Mouse (Mus musculus): ENCODE results near the gene Togaram2.
"Not testable (repeated sequence)": the region's sequence is repeated elsewhere in the genome, so short reads cannot be mapped to it uniquely, and the experiment has no call there.

Togaram2 gene

DNA sequence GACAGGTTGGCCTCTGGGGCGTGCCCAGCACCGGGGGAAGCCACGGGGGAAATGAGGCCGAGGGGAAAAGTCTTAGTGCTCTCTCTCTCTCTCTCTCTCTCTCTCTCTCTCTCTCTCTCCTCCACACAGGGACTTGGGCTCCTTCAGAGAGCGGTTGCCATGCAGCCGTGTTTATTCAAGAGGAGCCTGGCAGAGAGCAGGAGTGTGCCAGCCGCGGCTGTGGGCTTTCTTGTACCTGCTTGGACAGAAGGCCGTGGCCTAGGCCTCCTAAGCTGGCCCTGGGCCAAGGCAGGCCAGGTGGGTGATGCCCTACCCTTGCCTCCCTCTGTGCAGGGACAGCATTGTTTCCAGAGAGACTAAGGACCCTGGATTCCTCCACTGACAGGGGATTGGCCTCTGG, at the start of gene Togaram2:
Gene Togaram2, plus strand, starts transcription at position 170 of the 400 bp plus-strand sequence.
- DNase-seq, result no peak

DNA sequence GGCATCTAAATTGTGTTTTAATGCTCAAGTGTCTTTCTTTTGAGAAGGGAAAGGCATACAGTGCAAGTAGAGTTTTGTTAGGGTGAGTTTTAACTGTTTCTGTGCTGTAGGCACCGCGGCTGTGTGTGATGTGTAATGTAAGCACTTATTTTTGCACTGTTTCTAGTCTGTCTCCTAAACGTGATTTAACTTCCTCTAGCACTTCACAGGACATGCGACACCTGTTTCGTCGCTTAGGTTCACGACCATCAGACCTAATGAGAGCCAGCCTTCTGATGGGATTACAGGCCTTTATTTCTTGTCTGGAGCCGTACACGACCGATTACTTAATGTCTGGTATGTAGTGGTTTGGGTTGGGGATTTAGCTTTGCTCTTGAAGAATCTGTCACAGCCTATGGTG, 41.3 kb upstream of the Togaram2 start:
- no peak for DNase-seq

DNA sequence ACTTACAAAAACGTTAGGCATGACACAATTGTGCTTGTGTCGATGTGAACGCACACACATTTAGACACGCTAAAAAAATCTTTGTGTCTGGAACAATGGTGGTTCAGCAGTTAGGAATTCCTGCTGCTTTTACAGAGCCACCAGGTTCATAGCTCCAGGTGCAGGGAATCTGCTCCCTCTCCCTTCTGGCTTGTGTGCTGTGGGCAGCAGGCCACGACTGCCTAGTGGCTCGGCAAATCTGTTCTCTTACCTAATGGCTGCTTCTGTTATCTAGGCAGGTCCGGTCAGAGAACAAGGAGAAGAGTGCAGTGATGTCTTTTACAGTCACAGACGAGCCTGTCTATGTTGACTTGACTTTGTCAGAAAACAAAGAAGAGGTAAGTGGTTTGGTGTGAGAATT, 39.7 kb upstream of the Togaram2 start:
- no peak for DNase-seq

DNA sequence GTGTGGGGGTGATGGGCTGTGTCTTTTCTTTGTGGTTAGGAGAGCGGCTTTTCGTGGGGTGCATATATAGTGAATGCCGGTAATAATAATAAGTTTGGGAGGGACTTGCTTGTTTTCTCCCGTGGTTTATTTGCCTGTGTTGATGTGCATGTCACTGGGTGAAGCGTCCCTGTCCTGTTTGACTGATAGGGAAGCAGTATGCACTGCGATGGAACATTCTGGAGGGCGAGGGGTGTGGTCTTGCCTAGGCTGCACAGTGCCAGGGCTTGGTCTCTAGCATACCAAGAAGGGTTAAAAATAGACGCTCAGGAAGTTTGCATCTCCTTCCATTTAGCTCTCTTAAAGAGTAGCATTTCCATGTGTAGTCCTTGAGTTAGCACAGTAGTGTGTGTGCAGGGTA, 36.3 kb upstream of the Togaram2 start:
- no peak for DNase-seq

DNA sequence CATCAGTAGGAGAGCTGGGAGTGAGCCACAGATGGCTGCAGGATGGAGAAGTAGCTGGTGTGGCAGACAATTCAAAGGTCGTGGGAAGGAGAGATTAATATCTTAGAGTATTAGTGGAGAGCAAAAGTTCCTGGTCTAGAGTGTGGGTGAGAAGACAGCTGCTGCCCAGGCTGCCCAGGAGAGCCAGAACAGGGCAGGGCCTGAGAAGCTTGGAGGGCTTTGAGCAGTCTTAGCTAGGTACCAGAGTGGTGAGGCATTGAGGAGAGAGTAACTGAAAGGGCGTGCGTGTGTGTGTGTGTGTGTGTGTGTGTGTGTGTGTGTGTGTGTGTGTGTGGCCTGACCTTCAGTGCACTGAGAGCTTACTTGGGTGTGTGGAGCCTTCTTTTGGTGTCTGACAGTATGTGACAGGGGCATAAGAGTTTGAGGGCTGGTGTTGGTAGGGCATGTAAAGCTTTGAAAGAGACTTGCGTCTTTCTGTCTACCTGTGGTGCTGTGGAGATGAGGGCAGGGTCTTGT, 35.3 kb upstream of the Togaram2 start:
- DNase-seq, result no peak

DNA sequence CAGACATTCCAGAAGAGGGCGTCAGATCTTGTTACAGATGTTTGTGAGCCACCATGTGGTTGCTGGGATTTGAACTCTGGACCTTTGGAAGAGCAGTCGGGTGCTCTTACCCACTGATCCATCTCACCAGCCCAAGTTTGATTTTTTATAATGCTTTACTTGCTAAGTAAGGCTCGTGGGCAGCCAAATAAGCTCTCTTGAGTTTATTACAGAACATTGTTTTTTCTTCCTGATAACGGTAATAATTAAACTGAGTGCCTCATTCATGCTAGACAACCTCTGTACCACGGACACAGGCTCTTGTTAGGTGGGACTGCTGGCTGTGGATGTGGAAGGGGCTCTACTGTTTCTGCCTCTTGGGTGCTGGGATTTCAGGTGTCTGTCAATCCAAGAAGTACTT, 34.0 kb upstream of the Togaram2 start:
- not testable (repeated sequence) for DNase-seq

DNA sequence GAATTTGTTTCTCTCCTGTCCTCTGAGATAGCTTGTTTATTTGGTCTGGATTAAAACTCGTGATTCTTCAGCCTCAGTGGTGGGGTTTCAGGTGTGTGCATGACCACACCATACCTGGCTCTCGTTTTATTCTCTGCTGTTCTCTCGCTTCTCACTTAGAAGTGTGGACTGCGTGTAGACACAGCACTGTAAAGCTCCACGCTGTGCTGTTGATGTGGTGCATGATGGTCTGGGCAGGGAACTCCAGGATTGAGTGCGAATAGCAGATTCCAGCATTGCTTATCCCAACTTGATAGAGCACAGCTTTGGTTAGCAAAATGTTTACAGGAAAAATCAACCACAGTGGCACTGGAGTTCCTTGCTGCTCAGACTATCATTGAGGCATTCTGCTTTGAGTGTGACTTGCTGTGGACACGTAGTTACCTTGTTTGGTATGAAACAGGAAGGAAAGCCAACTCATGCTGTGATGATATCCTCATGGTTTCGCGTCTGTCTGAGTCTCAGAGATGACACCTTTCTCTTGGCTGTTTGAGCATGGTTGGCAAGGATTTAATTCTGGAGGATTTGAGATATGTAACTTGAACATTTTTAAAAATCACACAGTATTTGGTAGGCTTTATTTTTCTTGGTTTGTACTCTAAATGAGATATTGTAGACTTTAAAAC, 32.5 kb upstream of the Togaram2 start:
- no peak for DNase-seq

DNA sequence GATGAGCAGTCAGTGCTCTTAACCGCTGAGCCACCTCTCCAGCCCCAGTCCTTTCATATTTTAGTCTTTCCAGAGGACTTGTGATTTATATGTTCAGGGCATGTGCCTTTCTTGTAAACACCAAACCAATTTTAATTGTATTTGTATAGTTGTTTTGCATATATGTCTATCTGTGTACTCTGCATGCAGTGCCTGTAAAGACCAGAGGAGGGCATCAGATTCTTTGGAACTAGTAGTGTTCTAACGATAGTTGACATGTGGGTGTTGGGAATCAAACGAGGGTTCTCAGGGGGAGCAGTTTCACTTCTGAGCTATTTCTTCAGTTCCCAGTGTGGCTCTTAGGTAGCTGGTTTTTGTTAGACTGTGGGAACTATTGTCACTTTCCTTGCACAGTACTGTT, 30.9 kb upstream of the Togaram2 start:
- DNase-seq, result no peak

DNA sequence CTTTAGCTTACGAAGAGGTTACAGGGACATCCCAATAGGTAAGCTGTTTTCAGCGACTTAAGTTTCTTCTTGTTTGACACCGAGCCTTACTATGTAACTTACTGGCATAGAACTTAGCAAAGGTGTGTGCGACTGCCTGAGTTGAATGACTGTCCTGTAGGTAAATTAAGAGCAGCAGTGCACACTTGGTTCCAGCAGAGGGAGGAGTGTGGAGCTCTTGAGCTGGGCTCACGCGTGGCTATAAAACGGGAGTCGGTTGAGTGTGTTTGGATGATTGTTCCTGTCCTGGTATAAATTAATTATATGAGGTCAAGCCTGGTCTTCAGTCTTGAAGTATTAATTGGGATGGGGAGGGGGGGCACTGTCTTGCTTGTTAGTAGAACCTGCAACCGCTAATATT, 23.1 kb upstream of the Togaram2 start:
- DNase-seq, result no peak

DNA sequence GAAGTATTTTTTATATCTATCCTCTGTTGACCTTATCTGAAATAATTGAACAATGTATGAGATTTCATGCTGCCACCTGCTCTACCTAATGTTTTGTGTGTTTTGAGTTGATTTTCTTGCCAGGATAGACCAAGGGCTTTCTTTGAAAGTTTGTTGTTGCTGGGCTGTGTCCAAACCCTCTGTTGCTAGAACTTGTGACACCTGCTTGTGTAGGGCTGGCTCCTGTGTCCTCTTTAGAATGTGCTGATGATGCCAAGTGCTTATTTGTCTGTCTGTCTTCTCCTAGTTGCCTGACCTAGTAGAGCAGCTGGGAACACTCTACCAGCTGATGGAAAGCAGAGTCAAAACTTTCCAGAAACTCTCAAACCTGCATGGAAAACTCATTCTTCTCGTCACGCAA, 20.6 kb upstream of the Togaram2 start:
- DNase-seq, result no peak

DNA sequence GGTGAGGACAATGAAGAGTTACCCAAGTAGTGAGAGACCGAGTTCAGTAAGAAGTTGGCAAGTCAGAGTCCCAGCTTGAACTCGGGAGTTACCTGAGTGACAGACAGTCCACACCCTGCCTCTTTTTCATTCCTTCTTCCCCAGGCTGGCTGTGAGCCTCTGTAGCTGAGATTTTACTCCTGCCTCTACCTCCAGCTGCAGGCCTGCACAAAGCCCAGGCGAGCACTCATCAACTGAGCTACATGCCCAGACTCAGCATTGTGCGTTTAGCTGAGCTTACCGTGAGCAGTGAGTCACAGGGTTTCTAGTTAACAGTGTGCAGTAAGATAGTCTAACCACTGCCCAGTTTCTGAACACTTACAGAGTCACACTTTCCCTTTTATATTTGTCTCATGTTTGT, 20.1 kb upstream of the Togaram2 start:
- no peak for DNase-seq

DNA sequence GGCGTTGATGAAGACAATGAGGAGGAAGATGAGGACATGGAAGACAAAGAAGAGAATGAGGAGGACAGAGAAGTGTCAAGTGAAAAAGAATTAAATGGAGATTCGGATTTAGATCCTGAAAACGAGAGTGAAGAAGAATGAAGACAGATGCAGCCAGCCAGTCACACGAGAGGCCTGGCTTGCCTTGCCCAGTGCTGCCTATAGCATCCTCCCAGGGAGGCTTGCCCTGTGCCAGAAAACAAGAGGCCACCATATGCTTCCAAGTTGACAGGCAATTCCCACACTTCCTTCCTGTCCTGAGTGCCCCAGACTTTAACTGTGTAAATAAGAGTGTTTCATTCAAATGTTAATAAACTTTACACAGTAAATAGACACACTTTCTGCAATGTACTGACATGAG, 15.5 kb upstream of the Togaram2 start:
- no peak for DNase-seq

DNA sequence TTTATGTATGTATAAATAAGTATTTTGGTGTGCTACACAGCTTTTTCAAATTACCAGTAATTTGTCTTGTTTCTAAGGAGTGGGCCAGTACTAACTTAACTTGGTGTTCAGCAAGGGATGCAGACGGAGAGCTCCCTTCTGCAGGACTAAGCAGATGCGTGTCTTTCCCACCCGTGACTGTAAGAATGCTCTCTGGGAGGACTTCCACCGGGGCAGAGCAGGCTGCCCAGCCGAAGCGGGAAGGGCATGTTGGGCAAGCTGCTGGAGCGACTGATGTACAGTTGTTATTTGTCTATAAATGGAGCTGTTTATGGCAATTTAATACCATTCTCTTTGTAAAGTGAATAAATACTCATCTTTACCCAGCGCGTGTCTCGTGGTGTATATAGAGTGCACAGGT, 14.4 kb upstream of the Togaram2 start:
- no peak for DNase-seq

DNA sequence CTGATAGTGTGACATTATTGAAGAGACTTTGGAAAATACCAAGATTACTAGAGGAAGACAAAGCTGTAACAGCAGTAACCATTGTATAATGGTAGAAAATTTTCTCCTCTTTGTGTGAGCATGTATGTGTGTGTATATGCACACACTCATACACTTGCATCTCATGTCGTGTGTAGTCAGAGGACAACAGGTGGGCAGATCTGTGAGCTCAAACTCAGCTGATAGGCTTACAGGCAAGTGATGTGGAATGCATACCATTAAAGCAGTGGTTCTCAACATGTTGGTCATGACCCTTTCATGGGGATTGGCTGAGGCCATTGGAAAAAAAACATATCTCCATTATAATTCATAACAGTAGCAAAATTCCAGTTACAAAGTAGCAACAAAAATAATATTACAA, 12.7 kb upstream of the Togaram2 start:
- no peak for DNase-seq

DNA sequence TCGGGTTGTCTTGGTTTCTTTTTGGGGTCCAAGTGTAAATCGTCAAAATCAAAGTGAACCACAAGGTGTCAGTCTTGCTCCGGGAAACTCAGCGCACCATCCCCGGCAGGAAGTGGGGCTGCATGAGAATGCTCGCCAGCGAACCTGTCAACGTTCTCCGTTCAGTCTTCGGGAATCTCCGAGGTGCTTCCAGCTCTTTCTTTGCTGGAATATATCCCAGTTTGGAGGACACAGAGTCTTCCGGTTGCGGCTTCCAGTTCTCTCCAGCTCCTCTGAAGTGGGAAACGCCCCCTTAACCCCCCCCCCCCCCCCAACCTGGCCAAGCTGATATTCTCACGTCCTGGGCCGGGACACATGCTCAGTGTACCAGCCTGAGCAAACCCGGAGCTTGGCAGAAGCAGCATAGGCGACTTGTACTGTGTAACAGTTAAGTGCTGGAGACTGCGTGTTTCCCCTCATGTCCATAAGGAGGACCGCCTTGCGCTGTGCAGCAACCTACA, 10.3 kb upstream of the Togaram2 start:
- DNase-seq, result peak; percentile 71

DNA sequence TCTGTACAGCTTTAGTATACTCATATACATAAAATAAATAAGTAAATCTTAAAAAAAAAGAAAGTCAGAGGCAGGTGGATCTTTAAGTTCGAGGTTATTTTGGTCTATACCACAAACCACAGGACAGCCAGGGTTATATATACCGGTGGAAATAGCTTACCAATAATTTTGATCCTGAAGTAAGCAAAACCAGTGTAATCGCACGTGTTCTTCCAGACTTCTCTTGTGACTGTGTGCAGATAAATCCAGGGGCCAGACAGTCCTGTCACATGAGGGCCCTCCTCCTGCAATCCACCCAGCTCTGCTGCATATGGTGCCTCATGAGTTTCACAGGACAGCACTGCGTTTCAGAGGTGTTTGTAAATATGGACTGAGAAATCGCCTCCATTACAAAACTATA, 9.6 kb upstream of the Togaram2 start:
- DNase-seq, result no peak

DNA sequence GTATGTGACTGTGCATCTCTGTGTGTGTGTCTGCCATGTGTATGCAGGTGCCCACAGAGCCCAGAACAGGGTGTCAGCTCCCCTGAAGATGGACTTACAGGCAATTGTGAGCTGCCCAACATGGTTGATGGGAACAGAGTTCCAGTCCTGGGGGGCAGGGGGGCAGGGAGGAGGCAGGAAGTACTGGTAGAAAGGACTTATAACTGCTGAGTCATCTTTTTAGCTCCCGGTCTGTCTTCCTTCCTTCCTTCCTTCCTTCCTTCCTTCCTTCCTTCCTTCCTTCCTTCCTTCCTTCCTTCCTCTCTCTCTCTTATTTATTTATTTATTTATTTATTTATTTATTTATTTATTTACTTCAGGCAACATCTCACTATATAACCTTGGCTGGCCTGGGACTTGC, 8.9 kb upstream of the Togaram2 start:
- no peak for DNase-seq

DNA sequence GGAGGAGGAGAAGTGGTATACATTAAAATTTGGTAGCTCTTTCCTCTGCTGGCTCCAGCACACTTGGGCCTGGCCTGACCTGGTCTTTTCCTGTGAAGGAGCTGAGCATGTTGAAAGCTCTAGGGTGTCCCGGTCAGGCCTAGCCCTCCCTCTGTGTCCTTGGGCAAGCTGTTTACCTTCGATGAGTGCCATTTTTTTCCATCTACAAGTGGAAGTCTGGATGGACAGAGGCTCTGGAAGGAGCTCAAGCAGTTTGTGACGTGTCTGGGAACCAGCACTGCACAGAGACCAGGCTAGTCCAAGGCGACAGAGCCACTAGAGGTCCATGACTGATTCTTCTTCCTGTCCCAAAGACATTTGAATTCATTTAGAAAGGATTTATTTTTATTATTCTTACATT, 7.9 kb upstream of the Togaram2 start:
- DNase-seq, result no peak

DNA sequence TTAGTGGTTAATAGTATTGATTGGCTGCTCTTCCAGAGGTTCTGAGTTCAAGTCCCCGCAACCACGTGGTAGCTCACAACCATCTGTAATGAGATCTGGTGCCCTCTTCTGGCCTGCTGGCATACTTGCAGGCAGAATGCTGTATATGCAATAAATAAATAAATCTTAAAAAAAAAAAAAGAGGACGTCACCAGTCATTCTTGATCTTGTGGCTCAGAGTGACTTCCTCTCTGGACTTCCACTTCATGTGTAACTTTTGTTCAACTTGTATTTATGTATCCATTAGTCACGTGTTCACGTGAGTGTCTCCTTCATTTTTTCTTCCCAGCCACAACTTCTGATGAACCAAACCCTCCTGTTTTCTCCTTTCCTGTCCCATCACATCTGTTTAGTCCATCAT, 3.5 kb upstream of the Togaram2 start:
- DNase-seq, result no peak

DNA sequence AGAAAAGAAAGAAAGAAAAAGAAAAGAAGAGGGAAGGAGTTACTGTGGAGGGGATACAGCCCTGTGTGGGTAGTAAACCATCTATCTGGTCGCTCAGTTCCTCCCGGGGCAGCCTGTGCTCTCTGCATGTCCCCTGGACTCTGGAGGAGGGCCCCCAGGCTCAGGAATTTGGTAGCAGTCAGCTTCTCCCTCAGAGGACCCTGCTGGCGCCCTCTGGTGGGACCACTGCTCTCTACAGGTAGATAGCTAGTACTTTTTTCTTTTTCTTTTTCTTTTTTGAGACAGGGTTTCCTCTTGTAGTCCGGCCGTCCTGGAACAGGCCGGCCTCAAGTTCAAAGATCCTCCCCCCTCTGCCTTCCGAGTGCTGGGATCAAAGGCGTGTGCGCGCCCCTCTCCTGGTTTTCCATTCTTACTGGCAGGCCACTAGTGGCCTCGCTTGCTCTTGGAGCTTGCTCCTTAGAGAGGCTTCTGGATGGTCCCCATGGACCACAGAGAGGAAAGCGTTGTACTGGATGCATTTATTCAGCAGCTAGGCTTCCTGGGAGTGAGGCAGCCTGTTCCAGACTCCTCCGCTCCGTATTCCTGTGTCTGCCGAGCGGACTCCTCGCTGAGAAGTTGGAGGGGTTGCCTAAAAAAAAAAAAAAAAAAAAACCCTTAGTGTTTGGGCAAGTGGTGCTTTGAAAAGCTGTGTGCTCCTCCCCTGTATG, 1.1 kb upstream of the Togaram2 start:
- no peak for DNase-seq

DNA sequence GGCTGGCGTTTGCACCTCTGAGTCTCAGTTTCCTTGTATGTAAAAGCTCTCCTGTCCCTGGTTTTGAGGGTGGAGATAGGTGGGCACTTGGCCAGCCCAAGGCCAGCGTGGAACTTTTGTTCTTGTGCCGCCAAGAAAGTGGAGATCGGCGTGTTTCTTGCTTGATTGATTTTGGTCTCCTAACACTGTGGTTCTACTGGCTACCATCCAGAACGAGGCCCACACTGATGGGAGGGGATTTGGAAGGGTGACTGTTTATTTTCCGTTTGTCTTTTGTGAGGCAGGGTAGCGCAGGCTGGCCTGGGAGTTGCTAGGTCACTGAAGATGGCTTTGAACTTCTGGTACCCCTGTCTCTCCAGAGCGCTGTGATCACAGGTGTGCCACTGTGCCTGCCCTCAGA, 875 bp downstream of the Togaram2 start:
- DNase-seq, result no peak

DNA sequence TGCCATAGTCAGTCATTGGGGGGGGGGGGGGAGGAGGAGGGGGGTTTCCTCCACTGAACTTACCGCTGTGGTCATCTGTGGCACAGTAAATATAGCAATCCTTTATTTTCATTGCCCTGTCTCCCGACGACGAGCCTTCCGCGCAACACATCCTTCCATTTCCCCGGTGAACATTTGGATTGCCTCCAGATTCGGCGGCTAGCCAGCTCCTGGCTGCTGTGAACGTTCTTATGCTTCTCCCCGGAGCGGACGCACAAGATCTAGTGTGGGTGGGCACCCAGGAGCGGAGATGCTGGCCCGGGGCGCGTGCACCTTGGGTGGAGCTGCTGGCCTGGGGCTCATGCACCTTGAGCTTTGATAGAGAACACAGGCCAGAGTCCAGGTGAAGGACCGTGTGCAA, 1.8 kb downstream of the Togaram2 start:
- no peak for DNase-seq

DNA sequence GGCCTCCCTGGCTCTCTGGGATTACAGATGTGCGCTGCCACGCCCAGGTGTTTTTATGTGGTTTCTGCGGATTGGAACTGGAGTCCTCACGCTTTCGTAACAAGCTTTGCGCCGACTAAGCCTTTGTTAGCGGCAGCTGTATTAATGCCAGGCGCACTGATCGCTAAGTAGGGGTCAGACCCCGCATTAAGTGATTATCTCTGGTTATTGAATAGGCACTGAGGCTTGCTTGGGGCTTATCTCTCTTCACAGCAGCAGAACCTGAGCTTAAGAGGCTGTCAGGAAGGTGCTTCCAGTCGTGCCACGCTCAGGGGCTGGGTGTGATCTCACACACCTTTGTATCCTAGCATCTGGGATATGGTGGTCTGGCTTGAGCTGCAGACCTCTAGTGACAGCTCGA, 8.6 kb downstream of the Togaram2 start:
- no peak for DNase-seq

DNA sequence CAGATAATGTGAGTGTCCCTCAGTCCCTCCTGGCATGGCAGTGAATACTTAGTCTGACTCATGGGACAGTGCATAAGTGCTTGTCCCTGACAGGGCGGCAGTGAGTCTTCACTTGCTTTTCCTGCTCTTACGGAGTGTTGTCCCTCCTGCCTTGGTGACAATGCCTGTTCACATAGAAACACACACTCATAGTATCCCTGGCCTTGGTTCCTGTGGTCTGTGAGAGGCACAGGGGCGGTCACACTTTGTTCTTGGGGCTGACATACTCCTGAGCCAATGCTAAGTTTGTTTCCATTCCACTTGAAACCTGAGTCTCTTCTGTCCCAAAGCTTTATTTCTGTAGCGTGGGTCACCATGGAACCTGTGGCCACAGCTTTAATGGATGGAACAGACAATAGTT, 9.3 kb downstream of the Togaram2 start:
- DNase-seq, result no peak

DNA sequence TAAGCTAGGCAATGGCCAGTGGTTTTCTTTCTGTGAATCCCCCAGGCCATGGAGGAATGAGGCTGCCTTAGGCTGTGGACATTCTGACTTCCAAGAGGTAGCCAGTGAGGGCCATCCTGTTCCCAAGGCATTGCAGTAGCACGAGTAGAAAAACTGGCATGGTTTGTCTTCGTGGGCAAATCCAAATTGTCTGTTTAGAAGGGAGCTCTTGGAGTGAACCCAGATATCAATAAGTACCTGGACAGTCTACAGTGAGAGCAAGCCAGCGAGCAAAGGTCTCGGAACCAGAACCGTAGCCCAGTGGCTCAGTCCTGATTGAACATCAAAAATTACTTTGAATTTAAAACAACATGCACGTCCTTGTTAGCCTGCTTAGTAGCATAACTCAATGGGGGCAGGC, 10.2 kb downstream of the Togaram2 start:
- DNase-seq, result no peak

Data from right cerebral cortex, postnatal 25 days (tissue).